Mouse (Mus musculus) CH12.LX (cell line): ENCODE results near the gene Pnn. TPM values are rescaled to one million over a fixed set of nuclear protein-coding genes. Genes with fewer than 3 reads are reported as not detected.

ENCODE experiments used
- DNase-seq: peaks from one replicate; pipeline ENCODE4 v3.0.0-alpha.2; 2013; ENCODE audit errors: extremely low read depth
- H3K27ac ChIP-seq: 2 replicates; pipeline ENCODE4 v1.5.1; 2012; ENCODE audit warnings: low read depth, mild to moderate bottlenecking, control low read depth, moderate library complexity; ENCODE audit not compliant: insufficient read depth
- H3K27me3 ChIP-seq: replicated peaks from 2 replicates; pipeline ENCODE3; 2012; ENCODE audit warnings: inconsistent platforms
- H3K36me3 ChIP-seq, 2 experiments: replicated peaks in 1 of 2; 2 replicates each; pipeline versions ENCODE3 to v1.6.1; 2012; ENCODE audit warnings: inconsistent platforms in 1 of 2, low read length in 1 of 2, mild to moderate bottlenecking in 1 of 2, mixed read lengths in 1 of 2, moderate library complexity in 1 of 2; ENCODE audit not compliant: control insufficient read depth in 1 of 2, insufficient read depth in 1 of 2
- H3K4me1 ChIP-seq, 2 experiments: 2 replicates each; pipeline ENCODE4 v1.6.1; 2012; ENCODE audit warnings: inconsistent platforms in 1 of 2, moderate library complexity in 1 of 2; ENCODE audit not compliant: insufficient read depth in 2 of 2, control insufficient read depth in 1 of 2
- H3K4me2 ChIP-seq: 2 replicates; pipeline ENCODE4 v1.6.1; 2012; ENCODE audit warnings: low read depth, mild to moderate bottlenecking, control low read depth; ENCODE audit not compliant: poor library complexity, insufficient read depth, severe bottlenecking
- H3K4me3 ChIP-seq, 3 experiments: fragments of 150-350 bp in 1 of 3; sonication (generic) in 1 of 3; replicated peaks in 1 of 3; 2 replicates each; pipeline versions ENCODE3 to v1.5.1; 2011 to 2012; ENCODE audit warnings: low read depth in 2 of 3, low read length in 2 of 3, mild to moderate bottlenecking in 2 of 3, moderate library complexity in 2 of 3, control low read depth in 1 of 3, improper control_type of control experiment in 1 of 3, inconsistent platforms in 1 of 3, mixed read lengths in 1 of 3; ENCODE audit not compliant: poor library complexity in 1 of 3
- H3K79me2 ChIP-seq: replicated peaks from 2 replicates; pipeline ENCODE4 v1.6.1; 2012; ENCODE audit warnings: mild to moderate bottlenecking, moderate library complexity; ENCODE audit not compliant: control insufficient read depth, poor library complexity, insufficient read depth, severe bottlenecking; ENCODE audit errors: extremely low read depth
- H3K9ac ChIP-seq: 2 replicates; pipeline ENCODE4 v1.6.1; 2012; ENCODE audit warnings: low read depth, mild to moderate bottlenecking, control low read depth, moderate library complexity; ENCODE audit not compliant: insufficient read depth
- H3K9me3 ChIP-seq: replicated peaks from 2 replicates; pipeline ENCODE3; 2012; ENCODE audit warnings: low read length, inconsistent platforms, mixed read lengths
- CHD2 ChIP-seq: IDR thresholded peaks from 2 replicates; pipeline ENCODE4 v1.6.1; 2011; ENCODE audit warnings: low read length, improper control_type of control experiment
- E2F4 ChIP-seq: IDR thresholded peaks from 2 replicates; pipeline ENCODE4 v1.6.1; 2011; ENCODE audit warnings: low read depth, low read length, improper control_type of control experiment; ENCODE audit not compliant: insufficient replicate concordance
- ELF1 ChIP-seq: IDR thresholded peaks from 2 replicates; pipeline ENCODE4 v1.6.1; 2014; ENCODE audit warnings: low read depth, mild to moderate bottlenecking, inconsistent platforms, low read length, improper control_type of control experiment
- ETS1 ChIP-seq: conservative IDR thresholded peaks from 2 replicates; pipeline ENCODE4 v1.6.1; 2012; ENCODE audit warnings: low read depth, mild to moderate bottlenecking, inconsistent platforms, low read length, improper control_type of control experiment, moderate library complexity
- GABPA ChIP-seq: IDR thresholded peaks from 2 replicates; pipeline ENCODE4 v1.6.1; 2012; ENCODE audit warnings: low read depth, low read length, improper control_type of control experiment, inconsistent platforms; ENCODE audit not compliant: insufficient replicate concordance
- JUND ChIP-seq: conservative IDR thresholded peaks from 2 replicates; pipeline ENCODE4 v1.6.1; 2011; ENCODE audit warnings: low read depth, low read length, improper control_type of control experiment
- MAFK ChIP-seq: IDR thresholded peaks from 2 replicates; pipeline ENCODE4 v1.6.1; 2011; ENCODE audit warnings: low read length, improper control_type of control experiment; ENCODE audit not compliant: insufficient replicate concordance
- MAX ChIP-seq: IDR thresholded peaks from 2 replicates; pipeline ENCODE4 v1.6.1; 2011; ENCODE audit warnings: low read length, improper control_type of control experiment
- MAZ ChIP-seq: IDR thresholded peaks from 2 replicates; pipeline ENCODE4 v1.6.1; 2012; ENCODE audit warnings: low read depth, mild to moderate bottlenecking, inconsistent platforms, low read length, improper control_type of control experiment, moderate library complexity
- MEF2A ChIP-seq: IDR thresholded peaks from 2 replicates; pipeline ENCODE4 v1.6.1; 2014; ENCODE audit warnings: low read depth, mild to moderate bottlenecking, inconsistent platforms, low read length, improper control_type of control experiment, borderline replicate concordance
- MXI1 ChIP-seq: IDR thresholded peaks from 2 replicates; pipeline ENCODE4 v1.6.1; 2011; ENCODE audit warnings: mild to moderate bottlenecking, low read depth, low read length, improper control_type of control experiment
- MYC ChIP-seq: IDR thresholded peaks from 2 replicates; pipeline ENCODE4 v1.6.1; 2011; ENCODE audit warnings: low read depth, mild to moderate bottlenecking, improper control_type of control experiment, low read length
- NRF1 ChIP-seq: IDR thresholded peaks from 2 replicates; pipeline ENCODE4 v1.6.1; 2014; ENCODE audit warnings: low read depth, mild to moderate bottlenecking, inconsistent platforms, low read length, improper control_type of control experiment, moderate library complexity
- PAX5 ChIP-seq: IDR thresholded peaks from 2 replicates; pipeline ENCODE4 v1.6.1; 2012; ENCODE audit warnings: low read length, inconsistent platforms, mixed read lengths
- RCOR1 ChIP-seq: conservative IDR thresholded peaks from 2 replicates; pipeline ENCODE4 v1.6.1; 2012; ENCODE audit warnings: low read depth, mild to moderate bottlenecking, inconsistent platforms, low read length, improper control_type of control experiment
- SIN3A ChIP-seq: IDR thresholded peaks from 2 replicates; pipeline ENCODE4 v1.6.1; 2012; ENCODE audit warnings: low read length, improper control_type of control experiment, inconsistent platforms
- SMC3 ChIP-seq: IDR thresholded peaks from 2 replicates; pipeline ENCODE4 v1.6.1; 2011; ENCODE audit warnings: low read depth, low read length, improper control_type of control experiment
- TCF12 ChIP-seq: IDR thresholded peaks from 2 replicates; pipeline ENCODE4 v1.6.1; 2014; ENCODE audit warnings: low read depth, mild to moderate bottlenecking, inconsistent platforms, low read length, improper control_type of control experiment
- UBTF ChIP-seq: IDR thresholded peaks from 2 replicates; pipeline ENCODE4 v1.6.1; 2012; ENCODE audit warnings: low read depth, mild to moderate bottlenecking, inconsistent platforms, low read length, improper control_type of control experiment, moderate library complexity
- ZC3H11A ChIP-seq: IDR thresholded peaks from 2 replicates; pipeline ENCODE4 v1.6.1; 2012; ENCODE audit warnings: low read depth, mild to moderate bottlenecking, inconsistent platforms, low read length, improper control_type of control experiment
- ZKSCAN1 ChIP-seq: IDR thresholded peaks from 2 replicates; pipeline ENCODE4 v1.6.1; 2012; ENCODE audit warnings: low read depth, inconsistent platforms, low read length, improper control_type of control experiment, borderline replicate concordance
- ZMIZ1 ChIP-seq: IDR thresholded peaks from 2 replicates; pipeline ENCODE4 v1.6.1; 2012; ENCODE audit warnings: low read depth, mild to moderate bottlenecking, inconsistent platforms, low read length, improper control_type of control experiment
- ZNF384 ChIP-seq: IDR thresholded peaks from 2 replicates; pipeline ENCODE4 v1.6.1; 2012; ENCODE audit warnings: low read depth, low read length, improper control_type of control experiment, inconsistent platforms
- dilution Hi-C: fragments of 300-500 bp; cut with MboI; formaldehyde crosslinking; loops from 2 replicates; pipeline ENCODE4 v1.14.3; 2020; ENCODE audit warnings: low sequenced_read_pairs; ENCODE audit not compliant: extremely low pct_unique_long_range_greater_than_20kb, extremely low pct_ligation_motif_present
- in situ Hi-C: fragments of 300-500 bp; cut with MboI; formaldehyde crosslinking; loops from 3 replicates; pipeline ENCODE4 v1.14.3; 2019; ENCODE audit warnings: low sequenced_read_pairs, low pct_ligation_motif_present, low pct_unique_long_range_greater_than_20kb, mixed read lengths
- polyA plus RNA-seq: library from polyadenylated mRNA; unstranded; fragments of >175 nt; gene quantifications from 2 replicates; pipeline ENCODE4 v1.2.1, GENCODE M21; 2012; ENCODE audit warnings: low read depth; ENCODE audit not compliant: insufficient read length
- total RNA-seq, 2 experiments: library from RNA; depleted of rRNA; stranded (reverse); fragments of 300-350 nt in 1 of 2; fragments of >200 nt in 1 of 2; gene quantifications; 2 replicates each; pipeline ENCODE4 v1.2.3; 2012 to 2014

The Pnn gene
- total and polyA plus RNA-seq, 3 experiments = 31.9 to 132 (median 33.6) TPM

- Histone ChIP-seq H3K4me3 (no peak overlapping the region), H3K27me3 (no peaks in the 10 kb centered on the region), H3K36me3 (peaks cover 36 to 50% of the 10 kb centered on the region in 2 experiments), H3K4me2 (no peak overlapping the region), H3K4me1 (peaks cover 0 to 21% of the 10 kb centered on the region in 2 experiments; a peak in 1 of 4 replicates), H3K27ac (no peak overlapping the region), H3K9ac (no peak overlapping the region), H3K9me3 (no peaks in the 10 kb centered on the region), H3K79me2 (peaks cover 22% of the 10 kb centered on the region)
- DNase-seq = no peak
- TF ChIP-seq MEF2A = no peak
- in situ Hi-C loops (loop anchor here (25.0 kb wide), 1 partner anchor 144 kb away; the partner anchor contains the start of gene Fbxo33), dilution Hi-C loops (no loop called here)
Observed at GRCm38 (mm10) chr12:59068791-59069190, 2.1 kb downstream of the Pnn start.

- H3K4me3 ChIP-seq = no peak overlapping the region
- peaks cover 0 to 17% of the 10 kb centered on the region in 2 experiments; a peak in 1 of 4 replicates for H3K4me1 ChIP-seq
- no peaks in the 10 kb centered on the region for H3K27me3 ChIP-seq
- H3K36me3 ChIP-seq = peaks cover 39 to 72% of the 10 kb centered on the region in 2 experiments
- H3K4me2 ChIP-seq = no peak overlapping the region
- TF ChIP-seq MAX (no peak), ELF1 (no peak), TCF12 (no peak), GABPA (no peak), NRF1 (no peak), ZC3H11A (no peak), ETS1 (no peak), PAX5 (no peak), ZMIZ1 (no peak), MAFK (no peak)
- peaks cover 18% of the 10 kb centered on the region for H3K79me2 ChIP-seq
- dilution Hi-C loops (no loop called here), in situ Hi-C loops (loop anchor here (25.0 kb wide), 1 partner anchor 140 kb away; the partner anchor contains the start of gene Fbxo33)
- H3K9ac ChIP-seq = no peak overlapping the region
- H3K9me3 ChIP-seq = no peaks in the 10 kb centered on the region
- no peak overlapping the region for H3K27ac ChIP-seq
- no peak for DNase-seq
Observed at GRCm38 (mm10) chr12:59072286-59072685, 5.6 kb downstream of the Pnn start.

DNA sequence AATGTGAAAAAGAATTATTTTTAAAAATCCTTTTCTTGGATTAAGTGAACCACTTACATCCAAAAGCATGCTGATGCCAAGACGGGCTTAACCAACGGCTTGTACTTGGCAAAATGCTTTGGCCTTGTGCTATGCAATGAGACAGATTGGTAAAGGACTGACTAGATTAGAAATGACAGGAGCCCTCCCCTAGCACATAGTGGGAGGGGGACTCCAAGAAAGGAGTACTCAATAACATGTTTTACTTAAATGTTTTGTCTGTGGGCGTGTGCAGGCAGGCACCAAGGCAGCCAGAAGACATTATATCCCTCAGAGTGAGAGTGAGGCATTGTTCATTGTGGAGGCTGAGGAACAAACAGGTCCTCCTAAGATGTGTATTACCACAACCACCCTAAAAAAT lies 7.4 kb downstream of the Pnn start:
- Histone ChIP-seq H3K9ac (no peak overlapping the region), H3K4me3 (no peak overlapping the region), H3K36me3 (peaks cover 32 to 71% of the 10 kb centered on the region in 2 experiments), H3K4me2 (no peak overlapping the region), H3K4me1 (peaks cover 0 to 6% of the 10 kb centered on the region in 2 experiments; a peak in 1 of 4 replicates), H3K27me3 (no peaks in the 10 kb centered on the region), H3K79me2 (no peaks in the 10 kb centered on the region; the same call in 1 of the 2 replicates), H3K9me3 (no peaks in the 10 kb centered on the region), H3K27ac (no peak overlapping the region)
- in situ Hi-C loops (loop anchor here (25.0 kb wide), 1 partner anchor 138 kb away; the partner anchor contains the start of gene Fbxo33), dilution Hi-C loops (no loop called here)
- TF ChIP-seq RCOR1 (no peak), MAX (no peak), GABPA (no peak), MYC (no peak), TCF12 (no peak), ETS1 (no peak), ZNF384 (no peak), MAZ (no peak), E2F4 (no peak), UBTF (no peak), NRF1 (no peak), JUND (no peak), PAX5 (no peak), MXI1 (no peak), CHD2 (no peak), ZKSCAN1 (no peak), SIN3A (no peak), SMC3 (no peak)
- DNase-seq = no peak
